Mouse (Mus musculus) cerebellum, adult 18-20 months (tissue): ENCODE measurements around the gene Il4ra.
A peak's percentile ranks its signal among the peaks of the same experiment; 100 is the strongest.

ENCODE experiments used
- DNase-seq, 2 experiments: peaks; one replicate each; pipeline ENCODE4 v3.0.0; 2021

Il4ra gene

GRCm38 (mm10) chr7:125574832-125575231, 22.9 kb downstream of the Il4ra start:
- DNase-seq, result no peak

GRCm38 (mm10) chr7:125575738-125576540, 24.0 kb downstream of the Il4ra start:
- DNase-seq, result no peak

- peak; percentile 26 to 31 for DNase-seq
Measured at GRCm38 (mm10) chr7:125576982-125577381, 25.1 kb downstream of the Il4ra start.

- DNase-seq, result peak; percentile 30 to 36
Measured at GRCm38 (mm10) chr7:125577486-125578088, 25.7 kb downstream of the Il4ra start.

- no peak for DNase-seq
Measured at GRCm38 (mm10) chr7:125578106-125578505, 26.2 kb downstream of the Il4ra start.

- DNase-seq, result no peak
Measured at GRCm38 (mm10) chr7:125579545-125580219, 27.8 kb downstream of the Il4ra start.

- no peak for DNase-seq
Measured at GRCm38 (mm10) chr7:125580220-125580549, 28.3 kb downstream of the Il4ra start.

- DNase-seq, result peak in 1 of 2 experiments; percentile 12
Measured at GRCm38 (mm10) chr7:125580625-125581316, 28.9 kb downstream of the Il4ra start.

- DNase-seq, result peak; percentile 87 to 90
Measured at GRCm38 (mm10) chr7:125581317-125581672, 29.4 kb downstream of the Il4ra start.

GRCm38 (mm10) chr7:125583325-125584004, 31.5 kb downstream of the Il4ra start:
- no peak for DNase-seq

- no peak for DNase-seq
Measured at GRCm38 (mm10) chr7:125584005-125584369, 32.1 kb downstream of the Il4ra start.

GRCm38 (mm10) chr7:125586355-125586754, 34.4 kb downstream of the Il4ra start:
- no peak for DNase-seq

- DNase-seq, result no peak
Measured at GRCm38 (mm10) chr7:125588721-125589120, 36.8 kb downstream of the Il4ra start.

- no peak for DNase-seq
Measured at GRCm38 (mm10) chr7:125589896-125590295, 38.0 kb downstream of the Il4ra start.

- no peak for DNase-seq
Measured at GRCm38 (mm10) chr7:125593831-125594230, 41.9 kb downstream of the Il4ra start.

GRCm38 (mm10) chr7:125596406-125596805, 44.5 kb downstream of the Il4ra start:
- DNase-seq, result no peak

GRCm38 (mm10) chr7:125597083-125597482, 45.2 kb downstream of the Il4ra start:
- no peak for DNase-seq

- no peak for DNase-seq
Measured at GRCm38 (mm10) chr7:125597516-125598347, 45.8 kb downstream of the Il4ra start.

- no peak for DNase-seq
Measured at GRCm38 (mm10) chr7:125599373-125599973, 47.6 kb downstream of the Il4ra start.

- no peak for DNase-seq
Measured at GRCm38 (mm10) chr7:125600136-125600535, 48.2 kb downstream of the Il4ra start.

GRCm38 (mm10) chr7:125600612-125601279, 48.8 kb downstream of the Il4ra start:
- no peak for DNase-seq
